Mouse (Mus musculus) limb, embryonic 13.5 days (tissue): ENCODE measurements around the gene Fut1. TPM values are rescaled to one million over a fixed set of nuclear protein-coding genes. Genes with fewer than 3 reads are reported as not detected.

Experiments
- ATAC-seq: fragments of 200-750 bp; cut with Nextera tagmentation; 2 replicates; pipeline ENCODE4 v1.8.0; 2017; ENCODE audit warnings: low read depth, moderate number of reproducible peaks, moderate TSS enrichment; ENCODE audit not compliant: low FRiP score
- H3K27ac ChIP-seq: fragments of 300-500 bp; sonication (generic); 2 replicates; pipeline ENCODE4 v1.5.1; 2015; ENCODE audit warnings: inconsistent platforms, mild to moderate bottlenecking, moderate library complexity
- H3K27me3 ChIP-seq: fragments of 300-500 bp; sonication (generic); 2 replicates; pipeline ENCODE4 v1.6.1; 2015; ENCODE audit warnings: mild to moderate bottlenecking, inconsistent platforms
- H3K36me3 ChIP-seq: fragments of 300-500 bp; sonication (generic); 2 replicates; pipeline ENCODE4 v1.6.1; 2015; ENCODE audit warnings: inconsistent platforms, mild to moderate bottlenecking, moderate library complexity
- H3K4me1 ChIP-seq: fragments of 300-500 bp; sonication (generic); 2 replicates; pipeline ENCODE4 v1.6.1; 2015; ENCODE audit warnings: inconsistent platforms
- H3K4me2 ChIP-seq: fragments of 300-500 bp; sonication (generic); replicated peaks from 2 replicates; pipeline ENCODE4 v1.6.1; 2015; ENCODE audit warnings: inconsistent platforms, mild to moderate bottlenecking, moderate library complexity
- H3K4me3 ChIP-seq: fragments of 300-500 bp; sonication (generic); 2 replicates; pipeline ENCODE4 v1.5.1; 2015; ENCODE audit warnings: moderate library complexity, mild to moderate bottlenecking, inconsistent platforms
- H3K9ac ChIP-seq: fragments of 300-500 bp; sonication (generic); 2 replicates; pipeline ENCODE4 v1.6.1; 2015; ENCODE audit warnings: mild to moderate bottlenecking, inconsistent platforms
- H3K9me3 ChIP-seq: fragments of 300-500 bp; sonication (generic); 2 replicates; pipeline ENCODE4 v1.6.1; 2016; ENCODE audit warnings: inconsistent platforms
- WGBS: fragments of 180-500 bp; shearing (Covaris S2); methylation state at CpG from one replicate; pipeline ENCODE4 v1.1.7; 2015; 5-methylcytosine and 5-hydroxymethylcytosine counted together
- polyA plus RNA-seq: library from polyadenylated mRNA; unstranded; fragments of >200 nt; fragmentation: Nextera tagmentation; extraction: Ambion mirVana; gene quantifications from 2 replicates; pipeline ENCODE4 v1.2.1, GENCODE M21; 2015

The Fut1 gene
- polyA plus RNA-seq, 1 experiment from 2014 or later, result 0.29 TPM

DNA sequence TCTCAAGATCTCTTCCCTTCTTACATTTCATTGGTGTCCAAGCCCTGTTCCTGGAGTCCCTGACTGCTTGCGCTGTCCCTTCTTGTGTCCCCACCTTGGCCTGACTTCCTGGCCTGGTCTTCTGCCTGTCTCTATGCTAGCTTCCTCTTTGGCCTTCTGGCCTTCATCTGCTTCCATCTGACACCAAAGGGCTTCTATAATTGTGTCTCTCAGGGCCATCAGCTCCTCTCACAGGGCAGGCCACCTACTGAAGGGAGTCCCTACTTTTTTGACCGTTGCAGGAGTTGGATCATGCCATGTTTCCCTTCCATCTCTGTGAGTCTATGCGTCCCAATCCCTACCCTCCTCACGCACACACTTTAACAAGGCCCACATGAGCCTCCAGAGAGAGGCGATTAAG, 27.2 kb upstream of the Fut1 start:
- no peaks in the 10 kb centered on the region for H3K27me3 ChIP-seq
- 94% methylated on average over 5 of the region's 5 CpGs for WGBS
- H3K4me1 ChIP-seq, result 0 out of 2 replicates have a peak, but pooled peaks cover 2% of the 10 kb centered on the region
- no peak for ATAC-seq
- no peak overlapping the region for H3K27ac ChIP-seq
- no peak overlapping the region for H3K9ac ChIP-seq
- H3K4me2 ChIP-seq, result peak overlapping the region; percentile 57
- H3K4me3 ChIP-seq, result no peak overlapping the region
- H3K9me3 ChIP-seq, result no peaks in the 10 kb centered on the region
- H3K36me3 ChIP-seq, result peaks cover 26% of the 10 kb centered on the region

DNA sequence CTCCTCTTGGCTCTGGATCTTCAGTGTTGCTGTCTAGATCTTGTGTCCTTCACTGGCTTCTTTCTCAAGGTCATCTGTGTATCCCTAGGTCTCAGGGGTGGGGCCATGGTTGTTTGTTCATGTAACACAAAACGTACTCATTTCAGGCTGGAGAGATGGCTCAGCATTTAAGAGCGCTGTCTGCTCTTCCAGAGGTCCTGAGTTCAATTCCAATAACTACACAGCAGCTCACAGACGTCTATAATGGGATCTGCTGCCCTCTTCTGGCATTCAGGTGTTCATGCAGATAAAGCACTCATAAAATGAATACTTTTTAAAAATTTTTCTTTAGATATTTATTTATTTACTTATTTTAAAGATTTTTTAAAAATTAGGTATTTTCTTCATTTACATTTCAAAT, 26.2 kb upstream of the Fut1 start:
- Histone ChIP-seq H3K27ac (no peak overlapping the region), H3K9me3 (no peaks in the 10 kb centered on the region), H3K36me3 (peaks cover 16% of the 10 kb centered on the region), H3K4me3 (no peak overlapping the region), H3K27me3 (no peaks in the 10 kb centered on the region), H3K4me2 (no peak overlapping the region), H3K4me1 (0 out of 2 replicates have a peak, but pooled peaks cover 2% of the 10 kb centered on the region), H3K9ac (no peak overlapping the region)
- 71% methylated on average over 3 of the region's 3 CpGs for WGBS
- ATAC-seq, result no peak

DNA sequence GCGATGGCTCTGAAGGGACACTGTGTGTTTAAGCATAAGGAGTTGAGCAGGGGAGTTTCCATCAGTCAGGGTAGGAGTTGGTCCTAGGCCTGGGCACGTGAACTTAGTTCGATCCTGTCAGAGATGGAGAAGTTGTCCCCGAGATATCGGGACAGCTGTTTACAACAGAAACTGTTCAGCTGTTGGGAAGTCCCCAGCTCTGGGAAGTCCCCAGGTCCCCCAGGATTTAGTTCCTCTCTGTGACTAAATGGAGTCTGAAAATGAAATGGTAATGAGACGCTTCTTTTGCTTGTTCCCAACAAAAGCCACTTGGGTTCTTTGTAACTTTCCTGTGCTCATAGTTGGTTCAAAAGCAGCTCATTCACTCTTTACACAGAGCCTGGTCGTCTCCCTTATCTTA, 25.2 kb upstream of the Fut1 start:
- H3K4me2 ChIP-seq, result no peak overlapping the region
- H3K9ac ChIP-seq, result no peak overlapping the region
- no peaks in the 10 kb centered on the region for H3K9me3 ChIP-seq
- 81% methylated on average over 7 of the region's 7 CpGs for WGBS
- no peak overlapping the region for H3K4me3 ChIP-seq
- H3K36me3 ChIP-seq, result peaks cover 11% of the 10 kb centered on the region
- no peak for ATAC-seq
- no peaks in the 10 kb centered on the region for H3K27me3 ChIP-seq
- no peak overlapping the region for H3K27ac ChIP-seq
- H3K4me1 ChIP-seq, result 0 out of 2 replicates have a peak, but pooled peaks cover 2% of the 10 kb centered on the region

DNA sequence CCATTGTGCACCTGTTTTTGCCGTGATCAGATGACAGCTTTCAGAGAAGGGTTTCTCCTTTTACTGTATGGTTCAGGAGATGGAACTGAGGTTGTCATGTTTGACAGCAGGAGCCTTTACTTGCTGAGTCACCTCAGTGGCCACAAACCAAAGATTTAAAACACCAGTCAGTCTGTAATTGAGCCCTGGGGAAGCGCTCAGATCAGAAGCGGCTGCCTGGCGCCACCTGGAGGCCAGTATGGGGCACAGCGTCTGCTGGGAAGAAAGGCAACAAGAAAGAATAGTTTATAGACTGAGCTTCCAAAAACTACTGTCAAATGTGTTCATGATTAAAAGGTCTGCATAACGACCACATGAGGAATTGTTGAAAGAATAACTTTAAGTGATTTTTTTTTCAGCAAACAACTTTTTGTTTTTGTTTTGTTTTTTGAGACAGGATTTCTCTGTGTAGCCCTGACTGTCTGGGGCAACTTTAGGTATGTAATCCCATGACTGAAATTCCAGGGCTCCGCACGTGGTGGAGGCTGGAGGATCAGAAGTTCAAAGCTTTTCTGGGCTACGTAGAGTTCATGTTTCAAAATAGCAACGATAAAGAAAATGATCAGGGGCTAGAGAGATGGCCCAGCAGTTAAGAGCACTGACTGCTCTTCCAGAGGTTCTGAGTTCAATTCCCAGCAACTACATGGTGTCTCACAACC, 23.8 kb upstream of the Fut1 start:
- Histone ChIP-seq H3K27ac (no peak overlapping the region), H3K27me3 (no peaks in the 10 kb centered on the region), H3K9me3 (no peaks in the 10 kb centered on the region), H3K4me3 (no peak overlapping the region), H3K36me3 (peaks cover under 1% of the 10 kb centered on the region; the same call in 1 of the 2 replicates), H3K4me2 (no peak overlapping the region), H3K9ac (no peak overlapping the region), H3K4me1 (0 out of 2 replicates have a peak, but pooled peaks cover 2% of the 10 kb centered on the region)
- WGBS, result 18% methylated on average over 10 of the region's 10 CpGs
- ATAC-seq, result no peak

DNA sequence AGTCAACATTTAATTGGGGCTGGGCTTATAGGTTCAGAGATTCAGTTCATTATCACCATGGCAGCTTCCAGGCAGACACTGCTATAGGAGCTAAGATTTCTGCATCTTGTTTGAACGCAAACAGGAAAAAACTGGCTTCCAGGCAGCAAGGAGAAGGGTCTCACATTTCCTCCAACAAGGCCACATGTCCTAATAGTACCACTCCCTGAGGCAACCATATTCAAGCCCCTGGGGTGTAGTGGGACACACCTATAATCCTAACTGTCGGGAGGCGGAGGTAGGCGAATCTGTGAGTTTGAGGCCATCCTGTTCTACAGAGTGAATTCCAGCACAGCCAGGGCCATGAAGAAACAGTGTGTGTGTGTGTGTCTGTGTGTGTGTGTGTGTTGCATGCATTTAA, 21.9 kb upstream of the Fut1 start:
- H3K4me1 ChIP-seq, result peaks cover 11% of the 10 kb centered on the region; the same call in 1 of the 2 replicates
- ATAC-seq, result no peak
- H3K36me3 ChIP-seq, result no peaks in the 10 kb centered on the region
- no peak overlapping the region for H3K27ac ChIP-seq
- no peaks in the 10 kb centered on the region for H3K9me3 ChIP-seq
- no peak overlapping the region for H3K4me2 ChIP-seq
- 78% methylated on average over 4 of the region's 4 CpGs for WGBS
- H3K27me3 ChIP-seq, result no peaks in the 10 kb centered on the region
- 0 out of 2 replicates have a peak overlapping the region, but pooled peaks have one; percentile 2 for H3K9ac ChIP-seq
- no peak overlapping the region for H3K4me3 ChIP-seq

DNA sequence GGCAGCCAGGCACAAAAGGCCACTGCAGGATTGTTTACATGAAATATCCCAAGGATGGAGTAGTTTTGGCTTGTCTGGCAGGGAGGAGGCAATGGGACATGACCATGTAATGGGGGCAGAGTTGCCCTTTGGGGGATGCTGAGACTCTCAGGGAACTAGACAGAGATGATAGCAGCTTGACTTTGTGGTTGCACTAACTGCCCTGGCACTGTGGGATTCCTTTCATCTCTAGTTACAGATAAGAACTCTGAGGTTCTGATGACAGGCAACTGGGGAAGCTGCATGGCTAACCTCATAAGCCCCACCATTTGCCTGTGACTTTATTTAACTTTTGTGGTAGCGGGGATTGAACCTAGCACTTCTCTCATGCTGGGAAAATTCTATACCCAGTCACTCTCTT, 21.0 kb upstream of the Fut1 start:
- peaks cover 11% of the 10 kb centered on the region; the same call in 1 of the 2 replicates for H3K4me1 ChIP-seq
- no peak overlapping the region for H3K4me3 ChIP-seq
- no peaks in the 10 kb centered on the region for H3K27me3 ChIP-seq
- no peak overlapping the region for H3K4me2 ChIP-seq
- no peak overlapping the region for H3K27ac ChIP-seq
- no peaks in the 10 kb centered on the region for H3K9me3 ChIP-seq
- no peaks in the 10 kb centered on the region for H3K36me3 ChIP-seq
- H3K9ac ChIP-seq, result no peak overlapping the region
- WGBS, result 70% methylated on average over 1 of the region's 1 CpGs
- no peak for ATAC-seq

DNA sequence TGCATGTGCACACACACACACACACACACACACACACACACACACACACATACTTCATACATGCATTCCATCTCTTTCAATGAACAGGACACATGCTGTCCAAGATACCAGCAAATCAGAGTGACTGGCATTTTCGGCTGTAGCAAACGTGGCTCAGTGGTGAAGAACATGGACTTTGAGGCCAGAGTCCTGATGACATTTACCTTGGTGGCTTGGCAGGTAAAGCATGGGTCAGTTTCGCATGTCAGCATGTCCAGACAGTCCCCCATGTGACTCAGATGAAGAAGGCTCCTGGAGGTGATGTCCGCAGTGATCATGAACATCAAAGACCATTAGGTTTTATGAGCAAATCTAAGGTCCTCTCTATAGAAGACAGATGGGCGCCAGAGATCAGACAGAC, 20.1 kb upstream of the Fut1 start:
- H3K36me3 ChIP-seq, result no peaks in the 10 kb centered on the region
- peaks cover 18% of the 10 kb centered on the region for H3K4me1 ChIP-seq
- H3K27me3 ChIP-seq, result no peaks in the 10 kb centered on the region
- no peak overlapping the region for H3K4me2 ChIP-seq
- no peak overlapping the region for H3K9ac ChIP-seq
- no peak for ATAC-seq
- no peak overlapping the region for H3K4me3 ChIP-seq
- H3K27ac ChIP-seq, result no peak overlapping the region
- H3K9me3 ChIP-seq, result no peaks in the 10 kb centered on the region
- 80% methylated on average over 5 of the region's 5 CpGs for whole genome bisulfite sequencing

DNA sequence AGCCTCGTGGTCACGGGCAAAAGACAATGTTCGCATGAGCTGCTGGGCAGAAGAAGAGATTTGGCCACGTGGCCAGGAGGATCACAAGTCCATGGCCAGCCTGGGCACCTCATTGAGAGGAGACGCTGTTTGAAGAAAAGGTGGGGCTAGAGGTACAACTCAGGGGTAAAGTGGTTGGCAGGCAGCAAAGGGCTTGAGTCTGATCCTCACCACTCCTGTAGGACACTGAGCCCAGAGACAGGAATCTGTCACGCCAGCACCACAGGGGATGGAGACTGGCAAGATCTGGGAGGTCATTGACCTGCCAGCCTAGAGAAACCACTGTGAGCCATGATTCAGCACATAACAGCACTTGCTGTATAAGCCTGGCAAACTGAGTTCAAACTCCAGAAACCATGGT, 19.6 kb upstream of the Fut1 start:
- no peaks in the 10 kb centered on the region for H3K27me3 ChIP-seq
- WGBS, result 87% methylated on average over 6 of the region's 6 CpGs
- peaks cover 20% of the 10 kb centered on the region for H3K4me1 ChIP-seq
- H3K9ac ChIP-seq, result no peak overlapping the region
- H3K4me2 ChIP-seq, result no peak overlapping the region
- no peak overlapping the region for H3K4me3 ChIP-seq
- no peak for ATAC-seq
- no peaks in the 10 kb centered on the region for H3K9me3 ChIP-seq
- no peaks in the 10 kb centered on the region for H3K36me3 ChIP-seq
- H3K27ac ChIP-seq, result no peak overlapping the region

DNA sequence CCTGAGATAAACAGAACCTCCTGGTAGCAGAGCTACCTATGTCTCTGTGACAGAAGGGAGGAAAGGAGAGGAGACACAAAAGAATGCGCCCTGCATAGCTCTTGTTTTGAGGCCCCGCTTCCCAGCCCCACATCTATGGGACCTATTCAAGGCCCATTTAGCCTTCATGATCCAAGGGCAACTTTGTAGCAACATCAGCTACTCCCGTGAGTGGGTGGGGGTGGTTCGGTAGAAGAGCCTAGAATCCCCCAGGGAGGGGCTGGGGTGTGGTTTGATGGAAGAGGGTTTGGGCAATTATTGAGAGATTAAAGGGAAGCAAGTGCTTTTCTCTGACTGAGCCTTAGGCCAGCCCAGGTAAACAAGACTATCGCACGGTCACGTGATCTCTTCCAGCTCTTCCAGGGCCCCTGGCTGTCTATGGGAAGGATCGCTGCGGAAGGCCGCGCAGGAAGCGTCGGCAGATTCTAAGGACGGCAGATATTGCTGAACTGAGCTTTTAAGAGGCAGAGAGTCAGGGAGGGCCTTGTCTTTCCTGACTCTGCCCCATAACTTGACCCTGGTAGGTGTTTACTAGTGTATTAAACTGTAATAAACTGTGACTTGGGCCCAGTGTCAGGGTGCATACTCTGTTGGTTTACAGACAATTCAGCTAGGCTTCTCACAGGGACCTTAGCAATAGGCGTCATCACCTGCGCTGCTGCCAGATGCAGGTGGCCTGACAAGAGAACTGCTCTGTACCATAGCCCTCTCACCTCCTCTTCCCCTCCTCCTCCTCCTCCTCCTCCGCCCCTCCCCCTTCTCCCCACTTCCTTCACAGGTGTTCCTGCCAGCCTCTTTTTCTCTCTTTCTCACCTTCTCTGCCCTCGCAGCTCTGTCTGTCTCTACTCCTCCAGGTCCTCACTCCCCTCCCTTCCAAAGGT, 17.9 kb upstream of the Fut1 start:
- H3K4me3 ChIP-seq, result no peak overlapping the region
- H3K36me3 ChIP-seq, result no peaks in the 10 kb centered on the region
- H3K4me1 ChIP-seq, result peaks cover 17% of the 10 kb centered on the region
- no peak overlapping the region for H3K9ac ChIP-seq
- 45% methylated on average over 18 of the region's 18 CpGs for WGBS
- ATAC-seq, result no peak
- no peak overlapping the region for H3K4me2 ChIP-seq
- no peak overlapping the region for H3K27ac ChIP-seq
- no peaks in the 10 kb centered on the region for H3K27me3 ChIP-seq
- no peaks in the 10 kb centered on the region for H3K9me3 ChIP-seq

DNA sequence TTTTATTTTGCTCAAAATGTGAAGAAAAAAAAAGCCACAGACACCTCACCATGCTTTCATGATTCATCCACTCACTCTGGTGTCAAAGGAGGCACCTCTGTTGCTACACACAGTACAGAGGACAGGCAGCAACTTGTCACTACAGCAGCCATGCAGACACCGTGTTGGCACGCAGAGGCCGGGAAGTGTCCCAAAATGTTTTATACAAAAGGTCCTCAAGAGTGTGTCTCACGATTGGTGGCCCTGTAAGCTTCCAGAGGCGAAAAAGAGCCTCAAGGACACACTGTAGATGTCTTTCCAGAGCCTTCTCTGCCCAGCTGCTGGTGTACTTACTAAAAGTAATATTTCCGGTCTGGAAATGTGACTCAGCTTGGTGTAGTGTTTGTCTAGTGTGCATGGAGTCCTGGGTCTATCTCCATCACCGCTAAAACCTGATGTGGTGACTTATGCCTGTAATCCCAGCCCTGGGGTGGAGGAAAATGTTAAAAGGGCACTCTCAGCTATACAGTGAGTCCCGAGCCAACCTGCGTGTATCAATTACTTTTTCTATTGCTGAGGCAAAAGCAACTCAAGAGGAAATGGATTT, 11.3 kb upstream of the Fut1 start:
- no peak overlapping the region for H3K27ac ChIP-seq
- no peaks in the 10 kb centered on the region; the same call in 1 of the 2 replicates for H3K9me3 ChIP-seq
- H3K4me3 ChIP-seq, result no peak overlapping the region
- H3K36me3 ChIP-seq, result no peaks in the 10 kb centered on the region
- H3K9ac ChIP-seq, result no peak overlapping the region
- peaks cover 9% of the 10 kb centered on the region for H3K4me1 ChIP-seq
- 78% methylated on average over 9 of the region's 9 CpGs for WGBS
- no peak overlapping the region for H3K4me2 ChIP-seq
- no peak for ATAC-seq
- no peaks in the 10 kb centered on the region for H3K27me3 ChIP-seq

DNA sequence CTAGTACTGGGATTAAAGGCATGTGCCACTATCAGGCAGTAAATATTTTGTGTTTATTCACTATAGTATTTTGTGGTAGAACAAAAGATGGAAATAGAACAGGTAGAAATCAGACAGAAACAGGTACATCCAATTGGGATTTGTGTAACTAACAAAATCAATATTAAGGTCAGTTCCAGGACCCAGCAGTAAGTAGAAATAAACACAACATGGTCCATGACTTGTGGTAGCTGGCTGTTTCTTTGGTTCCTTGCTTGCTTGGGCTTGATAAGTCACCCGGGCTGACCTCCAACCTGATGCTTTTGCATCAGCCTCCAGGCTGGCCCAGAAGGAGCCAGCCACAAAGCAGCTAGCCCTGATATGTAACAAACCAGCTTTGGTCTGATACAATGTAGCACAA, 7.6 kb upstream of the Fut1 start:
- Histone ChIP-seq H3K9me3 (no peaks in the 10 kb centered on the region; the same call in 1 of the 2 replicates), H3K4me3 (no peak overlapping the region), H3K4me1 (no peaks in the 10 kb centered on the region), H3K9ac (no peak overlapping the region), H3K27ac (no peak overlapping the region), H3K27me3 (no peaks in the 10 kb centered on the region), H3K36me3 (no peaks in the 10 kb centered on the region), H3K4me2 (no peak overlapping the region)
- WGBS, result 65% methylated on average over 1 of the region's 1 CpGs
- ATAC-seq, result no peak

DNA sequence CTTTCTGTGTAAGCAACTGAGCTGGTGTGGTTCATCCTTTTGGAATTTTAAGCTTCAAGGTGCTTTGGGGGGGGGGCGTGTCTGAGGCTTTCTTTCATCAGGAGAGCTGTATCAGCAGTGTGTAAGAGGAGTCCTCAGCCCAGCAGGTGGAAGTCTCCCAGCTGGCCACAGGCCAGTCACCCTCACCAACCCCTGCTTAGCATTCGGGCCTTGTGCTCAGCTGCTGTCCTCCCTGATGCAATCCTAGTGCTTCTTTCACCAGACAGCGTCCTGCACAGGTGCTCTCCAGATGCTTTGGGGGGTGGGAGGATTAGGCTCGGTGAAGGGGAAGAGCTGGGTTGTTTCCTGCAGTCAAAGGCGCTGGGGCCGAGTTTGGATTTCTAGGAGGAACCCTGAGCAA, 812 bp upstream of the Fut1 start:
- whole genome bisulfite sequencing, result 9% methylated on average over 6 of the region's 6 CpGs
- Histone ChIP-seq H3K9ac (no peak overlapping the region), H3K27me3 (peaks cover 50% of the 10 kb centered on the region), H3K4me1 (peaks cover 26% of the 10 kb centered on the region), H3K9me3 (no peaks in the 10 kb centered on the region), H3K27ac (no peak overlapping the region; the same call in 1 of the 2 replicates), H3K4me2 (0 out of 2 replicates have a peak overlapping the region, but pooled peaks have one; percentile 60), H3K4me3 (no peak overlapping the region), H3K36me3 (no peaks in the 10 kb centered on the region)
- ATAC-seq, result peak; percentile 54
